Mouse (Mus musculus) megakaryocyte, embryonic 14.5 days (primary cell): ENCODE data around the gene Rarg.

Experiments used
- FLI1 ChIP-seq: IDR thresholded peaks from 2 replicates; pipeline ENCODE4 v1.6.1; 2012; ENCODE audit warnings: low read length, inconsistent platforms, mixed read lengths
- GATA1 ChIP-seq: IDR thresholded peaks from 3 replicates; pipeline ENCODE4 v1.6.1; 2012; ENCODE audit warnings: mixed read lengths, low read length, inconsistent platforms, borderline replicate concordance

- TF ChIP-seq GATA1 (no peak), FLI1 (no peak)
These were observed 58.5 kb downstream of the Rarg start for GRCm38 (mm10) chr15:102198841-102199240.
